Mouse (Mus musculus): ENCODE data around the gene Mrpl55. TPM values are rescaled to one million over a fixed set of nuclear protein-coding genes. Genes with fewer than 3 reads are reported as not detected.

Gene Mrpl55
- polyA plus RNA-seq, 1 experiment from 2014 or later: 74.0 TPM

- ATAC-seq: no peak
- no peak for TF ChIP-seq EP300 (IDR thresholded peaks at IDR 0.05)
- TF ChIP-seq CTCF (IDR thresholded peaks at IDR 0.05): no peak
Measured at GRCm38 (mm10) chr11:59162443-59163254, 39.6 kb upstream of the Mrpl55 start.

GRCm38 (mm10) chr11:59163255-59164236 is 38.7 kb upstream of the Mrpl55 start, which contains the start of gene Iba57:
Gene Iba57, minus strand, starts transcription at chr11:59163739.
- peak; percentile 47 for TF ChIP-seq CTCF (IDR thresholded peaks at IDR 0.05)
- peak; percentile 83 for TF ChIP-seq EP300 (IDR thresholded peaks at IDR 0.05)
- H3K4me1 ChIP-seq (ENCODE audit: insufficient read depth, low read depth, low read length): peaks cover 15% of the 10 kb centered on the region
- ATAC-seq (peak; percentile 98), DNase-seq (ENCODE audit: low spot score) (peak; percentile 100)
- H3K27ac ChIP-seq (ENCODE audit: low read length): peak within 1 kb of the TSS; percentile 100
- peak within 1 kb of the TSS; percentile 60 for H3K4me3 ChIP-seq (ENCODE audit: low read depth, low read length)
- peak within 1 kb of the TSS; percentile 60 for H3K4me2 ChIP-seq (replicated peaks; ENCODE audit: low read depth, low read length)
- peak within 1 kb of the TSS; percentile 65 for H3K9ac ChIP-seq (replicated peaks; ENCODE audit: low read depth)
- H3K27me3 ChIP-seq (replicated peaks; ENCODE audit: insufficient read depth, low read length): no peaks in the 10 kb centered on the region
- no peaks in the 10 kb centered on the region for H3K9me3 ChIP-seq (ENCODE audit: low read length)
- no peaks in the 10 kb centered on the region for H3K36me3 ChIP-seq (ENCODE audit: insufficient read depth, low read length)
- WGBS: 2% methylated on average over 55 of the region's 68 CpGs

More at GRCm38 (mm10) chr11:59162443-59163254, 39.6 kb upstream of the Mrpl55 start:
- H3K36me3 ChIP-seq (ENCODE audit: insufficient read depth, low read length): peaks cover 8% of the 10 kb centered on the region; the same call in 1 of the 2 replicates
- peak overlapping the region; percentile 100 for H3K27ac ChIP-seq (ENCODE audit: low read length)
- H3K4me3 ChIP-seq (ENCODE audit: low read depth, low read length): peak overlapping the region; percentile 60
- 0 out of 2 replicates have a peak overlapping the region, but pooled peaks have one; percentile 16 for H3K9ac ChIP-seq (replicated peaks; ENCODE audit: low read depth)
- WGBS: 47% methylated on average over 9 of the region's 9 CpGs
- H3K4me1 ChIP-seq (ENCODE audit: insufficient read depth, low read depth, low read length): peaks cover 15% of the 10 kb centered on the region
- no peaks in the 10 kb centered on the region for H3K9me3 ChIP-seq (ENCODE audit: low read length)
- H3K4me2 ChIP-seq (replicated peaks; ENCODE audit: low read depth, low read length): peak overlapping the region; percentile 60
- no peak for DNase-seq (ENCODE audit: low spot score)
- no peaks in the 10 kb centered on the region for H3K27me3 ChIP-seq (replicated peaks; ENCODE audit: insufficient read depth, low read length)

- peak overlapping the region; percentile 60; the same call in 1 of the 2 replicates for H3K4me2 ChIP-seq (replicated peaks; ENCODE audit: low read depth, low read length)
- DNase-seq (ENCODE audit: low spot score): no peak
- no peaks in the 10 kb centered on the region for H3K9me3 ChIP-seq (ENCODE audit: low read length)
- no peak for TF ChIP-seq EP300 (IDR thresholded peaks at IDR 0.05)
- TF ChIP-seq CTCF (IDR thresholded peaks at IDR 0.05): no peak
- no peaks in the 10 kb centered on the region for H3K27me3 ChIP-seq (replicated peaks; ENCODE audit: insufficient read depth, low read length)
- no peaks in the 10 kb centered on the region for H3K36me3 ChIP-seq (ENCODE audit: insufficient read depth, low read length)
- ATAC-seq: no peak
- H3K4me3 ChIP-seq (ENCODE audit: low read depth, low read length): no peak overlapping the region
- no peak overlapping the region for H3K9ac ChIP-seq (replicated peaks; ENCODE audit: low read depth)
- H3K27ac ChIP-seq (ENCODE audit: low read length): peak overlapping the region; percentile 100
- H3K4me1 ChIP-seq (ENCODE audit: insufficient read depth, low read depth, low read length): peaks cover 15% of the 10 kb centered on the region
- 71% methylated on average over 9 of the region's 9 CpGs for WGBS
Measured at GRCm38 (mm10) chr11:59164384-59164783, 37.9 kb upstream of the Mrpl55 start.

- H3K4me1 ChIP-seq (ENCODE audit: insufficient read depth, low read depth, low read length): peaks cover 15% of the 10 kb centered on the region
- no peak overlapping the region for H3K27ac ChIP-seq (ENCODE audit: low read length)
- no peak overlapping the region for H3K4me3 ChIP-seq (ENCODE audit: low read depth, low read length)
- no peaks in the 10 kb centered on the region for H3K27me3 ChIP-seq (replicated peaks; ENCODE audit: insufficient read depth, low read length)
- DNase-seq (ENCODE audit: low spot score) (peak; percentile 24), ATAC-seq (no peak)
- 45% methylated on average over 2 of the region's 2 CpGs for WGBS
- TF ChIP-seq CTCF (IDR thresholded peaks at IDR 0.05) (no peak), EP300 (IDR thresholded peaks at IDR 0.05) (no peak)
- H3K36me3 ChIP-seq (ENCODE audit: insufficient read depth, low read length): no peaks in the 10 kb centered on the region
- no peak overlapping the region for H3K4me2 ChIP-seq (replicated peaks; ENCODE audit: low read depth, low read length)
- no peak overlapping the region for H3K9ac ChIP-seq (replicated peaks; ENCODE audit: low read depth)
- H3K9me3 ChIP-seq (ENCODE audit: low read length): no peaks in the 10 kb centered on the region
Measured at GRCm38 (mm10) chr11:59165616-59166241, 36.6 kb upstream of the Mrpl55 start.

GRCm38 (mm10) chr11:59169807-59170206 is 32.5 kb upstream of the Mrpl55 start:
- Histone ChIP-seq H3K27me3 (replicated peaks; ENCODE audit: insufficient read depth, low read length) (no peaks in the 10 kb centered on the region), H3K36me3 (ENCODE audit: insufficient read depth, low read length) (no peaks in the 10 kb centered on the region), H3K4me1 (ENCODE audit: insufficient read depth, low read depth, low read length) (no peaks in the 10 kb centered on the region), H3K9me3 (ENCODE audit: low read length) (no peaks in the 10 kb centered on the region), H3K4me3 (ENCODE audit: low read depth, low read length) (no peak overlapping the region), H3K27ac (ENCODE audit: low read length) (no peak overlapping the region), H3K9ac (replicated peaks; ENCODE audit: low read depth) (no peak overlapping the region), H3K4me2 (replicated peaks; ENCODE audit: low read depth, low read length) (no peak overlapping the region)
- no peak for TF ChIP-seq EP300 (IDR thresholded peaks at IDR 0.05)
- TF ChIP-seq CTCF (IDR thresholded peaks at IDR 0.05): no peak
- DNase-seq (ENCODE audit: low spot score) (no peak), ATAC-seq (no peak)
- 46% methylated on average over 3 of the region's 3 CpGs for WGBS

Data from lung, postnatal 0 days (tissue).